Mouse (Mus musculus) embryonic fibroblast, embryonic 13.5 days (primary cell): ENCODE data around the gene Scrn1.

Experiments used
- CTCF ChIP-seq: IDR thresholded peaks from 2 replicates; pipeline ENCODE4 v1.5.1; 2011; ENCODE audit warnings: mild to moderate bottlenecking, control low read depth, low read length, moderate library complexity, borderline replicate concordance; ENCODE audit not compliant: insufficient read depth
- POLR2A ChIP-seq: IDR thresholded peaks from 2 replicates; pipeline ENCODE4 v1.6.1; 2011; ENCODE audit warnings: low read depth, mild to moderate bottlenecking, control low read depth, low read length, moderate library complexity

GRCm38 (mm10) chr6:54472846-54473715 lies 93.2 kb downstream of the Scrn1 start:
- no peak for TF ChIP-seq CTCF
- no peak for TF ChIP-seq POLR2A
